Comparison of ENCODE assay signal across 13 mouse cellular contexts in the genomic region with DNA sequence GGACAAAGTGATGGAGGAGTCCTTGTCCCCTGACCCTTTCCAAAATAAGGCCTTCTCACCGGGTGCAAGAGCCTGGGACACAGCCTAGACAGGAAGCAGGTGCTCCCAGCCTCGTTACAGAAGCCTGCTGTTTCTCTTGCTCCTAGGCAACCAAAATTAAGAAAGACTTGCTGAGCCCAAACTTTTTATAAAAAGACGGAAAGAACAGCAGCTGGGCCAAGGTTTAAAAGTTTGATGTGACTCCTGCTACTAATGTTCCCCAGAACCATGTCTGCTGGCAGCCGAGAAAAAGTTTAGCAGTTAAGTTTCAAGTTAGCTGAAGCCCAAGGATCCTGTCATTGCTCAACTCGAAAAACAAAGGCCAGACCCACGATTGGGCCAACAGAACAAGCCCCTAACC.
DNase-seq lines count a peak whose midpoint lies in the region; ATAC-seq and TF ChIP-seq lines count a peak whose summit lies in the region.
"Had no signal": no experiment of that assay in that cellular context is flagged by ENCODE, and none has a peak within 500 bp of the region (broad histone marks: within the 10 kb centered on the region; RNA-seq: fewer than 3 reads in every experiment).

No protein-coding gene starts in this region.

- TF ChIP-seq CTCF in heart, adult 2 months (IDR thresholded peaks at IDR 0.05) = no peak
- TF ChIP-seq CTCF in cortical plate, adult 2 months (IDR thresholded peaks at IDR 0.05; ENCODE audit: extremely low read depth, insufficient read depth, low read length) = no peak

- no peak for TF ChIP-seq EP300 in heart, adult 2 months (IDR thresholded peaks at IDR 0.05; ENCODE audit: insufficient read depth, low read depth, low read length)

- H3K27me3 ChIP-seq in heart, adult 2 months (ENCODE audit: control insufficient read depth, insufficient read depth, low read length) = no peaks in the 10 kb centered on the region
- H3K27me3 ChIP-seq in heart, embryonic 12.5 days (replicated peaks) = no peaks in the 10 kb centered on the region
- H3K27me3 ChIP-seq in limb, embryonic 13.5 days = no peaks in the 10 kb centered on the region
- no peaks in the 10 kb centered on the region for H3K27me3 ChIP-seq in liver, embryonic 11.5 days (replicated peaks; ENCODE audit: control insufficient read depth, insufficient read depth, low read length)
- H3K27me3 ChIP-seq: lung, embryonic 15.5 days had no signal

- no peak overlapping the region for H3K9ac ChIP-seq in heart, adult 2 months (ENCODE audit: low read depth, low read length)
- no peak overlapping the region for H3K9ac ChIP-seq in heart, embryonic 12.5 days
- H3K9ac ChIP-seq in limb, embryonic 13.5 days = no peak overlapping the region
- no peak overlapping the region for H3K9ac ChIP-seq in liver, embryonic 11.5 days (ENCODE audit: low read depth, low read length)
- H3K9ac ChIP-seq: lung, embryonic 15.5 days had no signal

- no peak for TF ChIP-seq POLR2A in heart, adult 2 months (IDR thresholded peaks at IDR 0.05; ENCODE audit: insufficient read depth, low read depth, low read length)
- no peak for TF ChIP-seq POLR2A in cortical plate, adult 2 months (IDR thresholded peaks at IDR 0.05; ENCODE audit: extremely low read depth, insufficient read depth, low read length)

- no peak for ATAC-seq in heart, embryonic 12.5 days (ENCODE audit: insufficient number of reproducible peaks, low FRiP score)
- peak; percentile 65 for ATAC-seq in limb, embryonic 13.5 days (ENCODE audit: low FRiP score, low read depth)
- ATAC-seq in liver, embryonic 11.5 days (replicated peaks; ENCODE audit: low FRiP score) = no peak
- no peak for ATAC-seq in monocyte, adult 5-6 weeks (replicated peaks; ENCODE audit: insufficient number of reproducible peaks, low FRiP score, low TSS enrichment, poor library complexity, severe bottlenecking)

- no peak overlapping the region for H3K4me3 ChIP-seq in heart, adult 2 months
- H3K4me3 ChIP-seq in heart, embryonic 12.5 days = no peak overlapping the region
- no peak overlapping the region for H3K4me3 ChIP-seq in cortical plate, adult 2 months (ENCODE audit: insufficient read depth, low read length)
- H3K4me3 ChIP-seq in limb, embryonic 13.5 days = no peak overlapping the region
- H3K4me3 ChIP-seq in liver, embryonic 11.5 days (ENCODE audit: low read depth, low read length) = no peak overlapping the region
- H3K4me3 ChIP-seq: erythroblast, embryonic 14.5 days; lung, embryonic 15.5 days had no signal

- DNase-seq in heart, adult 2 months = peak in 1 of 2 experiments; percentile 59
- DNase-seq in heart, adult 9 months (ENCODE audit: low spot score in 2 of 2) = peak; percentile 60 to 77
- DNase-seq in spleen, postnatal 36 days (ENCODE audit: low spot score in 2 of 2) = no peak
- DNase-seq in liver, embryonic 11.5 days (ENCODE audit: low spot score) = no peak
- DNase-seq: B cell, adult 2 months; kidney, adult 11 months; layer of hippocampus, postnatal 36 days had no signal

- peak overlapping the region; percentile 57 for H3K27ac ChIP-seq in heart, adult 2 months
- no peak overlapping the region for H3K27ac ChIP-seq in heart, embryonic 12.5 days (ENCODE audit: poor library complexity, severe bottlenecking)
- peak overlapping the region; percentile 39 for H3K27ac ChIP-seq in cortical plate, adult 2 months (ENCODE audit: insufficient read depth, low read length)
- peak overlapping the region; percentile 85; the same call in 1 of the 2 replicates for H3K27ac ChIP-seq in limb, embryonic 13.5 days
- no peak overlapping the region for H3K27ac ChIP-seq in liver, embryonic 11.5 days (ENCODE audit: low read depth, low read length)
- H3K27ac ChIP-seq: lung, embryonic 15.5 days had no signal

- 40% methylated on average over 6 of the region's 6 CpGs for WGBS in heart, adult 2 months
- 56% methylated on average over 6 of the region's 6 CpGs for WGBS in heart, embryonic 12.5 days
- 21% methylated on average over 6 of the region's 6 CpGs for WGBS in limb, embryonic 13.5 days
- 49% methylated on average over 6 of the region's 6 CpGs for WGBS in liver, embryonic 11.5 days

- H3K4me1 ChIP-seq in heart, adult 2 months (ENCODE audit: control insufficient read depth, insufficient read depth, low read length) = peaks cover 4% of the 10 kb centered on the region
- H3K4me1 ChIP-seq in heart, embryonic 12.5 days (replicated peaks) = peaks cover 4% of the 10 kb centered on the region
- H3K4me1 ChIP-seq in cortical plate, adult 2 months (ENCODE audit: control insufficient read depth, insufficient read depth, low read length) = peaks cover 4% of the 10 kb centered on the region; the same call in 1 of the 2 replicates
- H3K4me1 ChIP-seq in limb, embryonic 13.5 days = peaks cover 12% of the 10 kb centered on the region
- H3K4me1 ChIP-seq in liver, embryonic 11.5 days (replicated peaks; ENCODE audit: control insufficient read depth, insufficient read depth, low read length) = no peaks in the 10 kb centered on the region
- H3K4me1 ChIP-seq: lung, embryonic 15.5 days had no signal

- H3K79me2 ChIP-seq in heart, adult 2 months (replicated peaks; ENCODE audit: control insufficient read depth, insufficient read depth, low read length) = no peaks in the 10 kb centered on the region

- no peaks in the 10 kb centered on the region for H3K9me3 ChIP-seq in heart, embryonic 12.5 days (replicated peaks)
- no peaks in the 10 kb centered on the region for H3K9me3 ChIP-seq in limb, embryonic 13.5 days
- no peaks in the 10 kb centered on the region for H3K9me3 ChIP-seq in liver, embryonic 11.5 days (ENCODE audit: control insufficient read depth, low read length)
- H3K9me3 ChIP-seq: lung, embryonic 15.5 days had no signal

- intact Hi-C loops in heart, adult 2 months (cut with DNase I) = loop anchor here (10.0 kb wide), 1 partner anchor 146 kb away; no protein-coding TSS in a partner anchor

- peaks cover 2% of the 10 kb centered on the region; the same call in 1 of the 2 replicates for H3K36me3 ChIP-seq in heart, adult 2 months (ENCODE audit: control insufficient read depth, insufficient read depth, low read length)
- peaks cover 16% of the 10 kb centered on the region for H3K36me3 ChIP-seq in heart, embryonic 12.5 days
- peaks cover 13% of the 10 kb centered on the region; the same call in 1 of the 2 replicates for H3K36me3 ChIP-seq in limb, embryonic 13.5 days
- no peaks in the 10 kb centered on the region; the same call in 1 of the 2 replicates for H3K36me3 ChIP-seq in liver, embryonic 11.5 days (ENCODE audit: control insufficient read depth, insufficient read depth, low read length)
- H3K36me3 ChIP-seq: lung, embryonic 15.5 days had no signal

- no peak overlapping the region for H3K4me2 ChIP-seq in heart, embryonic 12.5 days
- H3K4me2 ChIP-seq in limb, embryonic 13.5 days (replicated peaks) = no peak overlapping the region
- H3K4me2 ChIP-seq in liver, embryonic 11.5 days = no peak overlapping the region
- H3K4me2 ChIP-seq: lung, embryonic 15.5 days had no signal

Comparison
In these comparisons a context has a peak if more than half of its experiments do, and no peak if none do; other contexts are left out.
1. H3K27ac ChIP-seq: peak in heart, adult 2 months (single experiment), cortical plate, adult 2 months (single experiment) and limb, embryonic 13.5 days (single experiment); none in heart, embryonic 12.5 days (single experiment) and liver, embryonic 11.5 days (single experiment).
2. DNase-seq: peak in heart, adult 9 months (2 of 2); none in spleen, postnatal 36 days (0 of 2) and liver, embryonic 11.5 days (single experiment).